Mouse (Mus musculus) lung, postnatal 0 days (tissue): ENCODE data around the gene Folr2. TPM values are rescaled to one million over a fixed set of nuclear protein-coding genes. Genes with fewer than 3 reads are reported as not detected.
A peak's percentile ranks its signal among the peaks of the same experiment; 100 is the strongest.

Experiments
- ATAC-seq: fragments of 200-750 bp; cut with Nextera tagmentation; 2 replicates; pipeline ENCODE4 v1.8.0; 2017; ENCODE audit warnings: moderate library complexity
- DNase-seq: peaks from one replicate; pipeline ENCODE4 v3.0.0-alpha.2; 2016; ENCODE audit warnings: low spot score
- H3K27ac ChIP-seq: fragments of 300-500 bp; sonication (generic); 2 replicates; pipeline ENCODE4 v1.5.1; 2014; ENCODE audit warnings: antibody characterized with exemption, mild to moderate bottlenecking, low read length, mixed read lengths
- H3K27me3 ChIP-seq: fragments of 300-500 bp; sonication (generic); replicated peaks from 2 replicates; pipeline ENCODE4 v1.6.1; 2014; ENCODE audit warnings: low read length, mixed read lengths; ENCODE audit not compliant: insufficient read depth
- H3K36me3 ChIP-seq: fragments of 300-500 bp; sonication (generic); 2 replicates; pipeline ENCODE4 v1.6.1; 2014; ENCODE audit warnings: low read length, mixed read lengths; ENCODE audit not compliant: insufficient read depth
- H3K4me1 ChIP-seq: fragments of 300-500 bp; sonication (generic); 2 replicates; pipeline ENCODE4 v1.6.1; 2014; ENCODE audit warnings: antibody characterized with exemption, low read depth, low read length, mixed read lengths; ENCODE audit not compliant: insufficient read depth
- H3K4me2 ChIP-seq: fragments of 300-500 bp; sonication (generic); replicated peaks from 2 replicates; pipeline ENCODE4 v1.6.1; 2014; ENCODE audit warnings: low read depth, mild to moderate bottlenecking, low read length, moderate library complexity, mixed read lengths
- H3K4me3 ChIP-seq: fragments of 300-500 bp; sonication (generic); 2 replicates; pipeline ENCODE4 v1.5.1; 2014; ENCODE audit warnings: low read depth, low read length
- H3K9ac ChIP-seq: fragments of 300-500 bp; sonication (generic); replicated peaks from 2 replicates; pipeline ENCODE4 v1.6.1; 2014; ENCODE audit warnings: low read depth, mild to moderate bottlenecking
- H3K9me3 ChIP-seq: fragments of 300-500 bp; sonication (generic); 2 replicates; pipeline ENCODE4 v1.6.1; 2016; ENCODE audit warnings: low read length, mixed read lengths
- CTCF ChIP-seq: IDR thresholded peaks from 2 replicates; pipeline ENCODE4 v1.5.1; 2016; ENCODE audit warnings: antibody characterized with exemption, mild to moderate bottlenecking
- EP300 ChIP-seq: IDR thresholded peaks from 2 replicates; pipeline ENCODE4 v1.6.1; 2016; ENCODE audit warnings: antibody characterized with exemption, mild to moderate bottlenecking, control low read depth
- WGBS: fragments of 180-500 bp; shearing (Covaris S2); extraction: QIAGEN DNeasy Blood & Tissue Kit; methylation state at CpG from one replicate; pipeline ENCODE4 v1.1.7; 2014; 5-methylcytosine and 5-hydroxymethylcytosine counted together
- polyA plus RNA-seq: library from polyadenylated mRNA; unstranded; fragments of >200 nt; fragmentation: Nextera tagmentation; extraction: Ambion mirVana; gene quantifications from 2 replicates; pipeline ENCODE4 v1.2.1, GENCODE M21; 2015

The Folr2 gene
- polyA plus RNA-seq, 1 experiment from 2014 or later = 0.73 TPM

DNA sequence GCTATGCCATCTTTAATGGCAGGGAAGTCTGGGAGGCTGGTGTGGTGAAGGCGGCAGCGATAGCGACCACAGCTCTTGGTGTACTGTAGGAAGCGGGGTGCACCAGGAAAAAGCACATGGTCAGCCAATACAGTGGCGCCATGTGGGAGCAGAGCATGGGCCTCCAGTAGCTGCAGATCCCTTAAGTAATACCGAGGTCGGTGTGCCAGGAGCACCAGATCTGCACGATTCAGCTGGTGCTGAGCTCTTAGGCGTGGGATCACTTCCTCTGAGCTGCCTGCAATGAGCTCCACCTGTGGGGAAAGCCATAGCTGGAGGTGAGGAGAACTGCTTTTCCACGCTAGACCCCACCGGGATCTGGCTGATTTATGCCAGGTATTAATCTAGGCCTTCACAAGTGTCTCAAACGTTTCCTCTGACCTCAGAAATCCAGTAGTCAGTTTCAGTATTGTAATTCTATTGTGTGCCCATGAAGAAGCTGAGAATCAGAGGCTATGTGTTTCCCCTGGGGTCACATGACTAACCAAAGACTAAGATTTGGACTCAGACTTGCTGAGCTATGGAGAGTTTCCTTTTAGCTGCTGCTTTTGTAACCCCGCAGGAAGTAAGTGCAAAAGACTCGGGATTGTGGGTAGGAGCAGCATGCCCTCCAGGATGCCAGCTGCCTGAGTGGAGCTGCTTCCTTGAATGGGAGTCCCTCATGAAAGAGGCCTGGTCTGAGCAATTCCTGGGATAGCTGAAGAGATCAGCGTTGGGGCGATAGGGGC is 43.5 kb upstream of the Folr2 start:
- H3K27me3 ChIP-seq = no peaks in the 10 kb centered on the region
- no peak overlapping the region for H3K27ac ChIP-seq
- H3K36me3 ChIP-seq = no peaks in the 10 kb centered on the region
- no peak overlapping the region for H3K4me2 ChIP-seq
- H3K4me3 ChIP-seq = no peak overlapping the region
- WGBS = 89% methylated on average over 16 of the region's 16 CpGs
- no peak for DNase-seq
- no peak for ATAC-seq
- no peaks in the 10 kb centered on the region for H3K9me3 ChIP-seq
- H3K4me1 ChIP-seq = no peaks in the 10 kb centered on the region
- no peak overlapping the region for H3K9ac ChIP-seq
- TF ChIP-seq EP300 (no peak), CTCF (no peak)

- Histone ChIP-seq H3K9me3 (no peaks in the 10 kb centered on the region), H3K36me3 (no peaks in the 10 kb centered on the region), H3K9ac (0 out of 2 replicates have a peak overlapping the region, but pooled peaks have one; percentile 29), H3K4me1 (no peaks in the 10 kb centered on the region), H3K4me2 (peak overlapping the region; percentile 44), H3K27me3 (no peaks in the 10 kb centered on the region), H3K27ac (peak overlapping the region; percentile 91), H3K4me3 (peak overlapping the region; percentile 68)
- ATAC-seq = peak; percentile 98
- peak; percentile 100 for DNase-seq
- TF ChIP-seq EP300 = peak; percentile 54; the same call in 1 of the 2 replicates
- TF ChIP-seq CTCF = no peak; the same call in 1 of the 2 replicates
- WGBS = 0% methylated on average over 57 of the region's 57 CpGs
Observed at GRCm38 (mm10) chr7:101896104-101897066, 39.4 kb upstream of the Folr2 start.

GRCm38 (mm10) chr7:101895695-101896094 is 38.7 kb upstream of the Folr2 start:
- H3K4me3 ChIP-seq = peak overlapping the region; percentile 68
- 0 out of 2 replicates have a peak overlapping the region, but pooled peaks have one; percentile 19 for H3K9ac ChIP-seq
- H3K27me3 ChIP-seq = no peaks in the 10 kb centered on the region
- no peaks in the 10 kb centered on the region for H3K4me1 ChIP-seq
- H3K36me3 ChIP-seq = no peaks in the 10 kb centered on the region
- H3K27ac ChIP-seq = peak overlapping the region; percentile 91
- H3K4me2 ChIP-seq = peak overlapping the region; percentile 44
- DNase-seq (no peak), ATAC-seq (0 out of 2 replicates have a peak, but pooled peaks have one; percentile 0)
- WGBS = 35% methylated on average over 9 of the region's 9 CpGs
- no peaks in the 10 kb centered on the region for H3K9me3 ChIP-seq
- no peak for TF ChIP-seq CTCF
- TF ChIP-seq EP300 = no peak

- Histone ChIP-seq H3K4me2 (no peak overlapping the region), H3K9ac (no peak overlapping the region), H3K4me3 (no peak overlapping the region), H3K36me3 (no peaks in the 10 kb centered on the region), H3K27ac (no peak overlapping the region), H3K27me3 (no peaks in the 10 kb centered on the region), H3K4me1 (no peaks in the 10 kb centered on the region), H3K9me3 (no peaks in the 10 kb centered on the region)
- ATAC-seq = no peak
- no peak for DNase-seq
- WGBS = 77% methylated on average over 4 of the region's 4 CpGs
- TF ChIP-seq CTCF = no peak
- no peak for TF ChIP-seq EP300
Observed at GRCm38 (mm10) chr7:101888460-101888859, 31.5 kb upstream of the Folr2 start.

DNA sequence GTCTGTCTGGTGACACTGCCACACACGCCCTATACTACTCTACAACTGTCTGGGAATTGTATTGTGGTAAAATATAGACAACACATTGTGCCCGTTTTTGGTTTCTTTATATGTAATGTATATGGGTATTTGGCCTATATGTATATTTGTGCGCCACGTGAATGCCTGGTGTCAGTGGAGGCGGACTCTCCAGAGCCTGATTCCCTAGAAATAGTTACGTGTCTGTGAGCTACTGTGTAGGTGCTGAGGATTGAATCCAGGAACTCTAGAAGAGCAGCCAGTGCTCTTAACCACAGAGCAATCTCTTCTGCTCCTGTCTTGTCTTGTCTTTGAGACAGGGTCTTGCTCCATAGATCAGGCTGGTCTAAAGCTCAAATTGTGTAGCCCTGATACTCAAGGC is 29.3 kb upstream of the Folr2 start:
- H3K4me1 ChIP-seq = no peaks in the 10 kb centered on the region
- no peaks in the 10 kb centered on the region for H3K9me3 ChIP-seq
- WGBS = 88% methylated on average over 6 of the region's 6 CpGs
- no peak overlapping the region for H3K9ac ChIP-seq
- ATAC-seq (no peak), DNase-seq (no peak)
- H3K27me3 ChIP-seq = no peaks in the 10 kb centered on the region
- H3K27ac ChIP-seq = no peak overlapping the region
- H3K4me2 ChIP-seq = no peak overlapping the region
- H3K36me3 ChIP-seq = no peaks in the 10 kb centered on the region
- TF ChIP-seq CTCF (no peak), EP300 (no peak)
- H3K4me3 ChIP-seq = no peak overlapping the region

DNA sequence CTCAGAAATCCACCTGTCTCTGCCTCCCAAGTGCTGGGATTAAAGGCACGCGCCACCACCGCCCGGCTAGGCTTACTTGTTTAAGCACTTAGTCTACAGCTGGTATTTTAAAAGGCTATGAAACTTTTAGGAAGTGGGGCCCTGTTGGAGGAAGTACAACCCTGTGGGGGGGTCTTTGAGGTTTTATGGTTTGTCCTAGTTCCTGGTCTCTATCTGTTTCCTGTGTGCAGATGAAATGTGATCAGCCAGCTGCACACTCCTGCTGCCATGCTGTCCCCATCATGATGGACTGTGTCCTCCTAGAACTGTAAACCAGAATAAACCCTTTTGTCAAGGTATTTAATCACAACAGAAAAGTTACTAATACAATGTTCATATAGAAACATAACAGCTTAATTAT is 27.2 kb upstream of the Folr2 start:
- Histone ChIP-seq H3K36me3 (no peaks in the 10 kb centered on the region), H3K4me3 (no peak overlapping the region), H3K27ac (no peak overlapping the region), H3K4me2 (no peak overlapping the region), H3K4me1 (no peaks in the 10 kb centered on the region), H3K9me3 (no peaks in the 10 kb centered on the region), H3K9ac (no peak overlapping the region), H3K27me3 (no peaks in the 10 kb centered on the region)
- TF ChIP-seq EP300 = no peak
- TF ChIP-seq CTCF = no peak
- ATAC-seq = no peak
- 94% methylated on average over 4 of the region's 4 CpGs for WGBS
- DNase-seq = no peak
